Mouse (Mus musculus) spleen, adult 10 weeks (tissue): Measurements from ENCODE around the gene Zfp366. TPM values are rescaled to one million over a fixed set of nuclear protein-coding genes. Genes with fewer than 3 reads are reported as not detected.

ENCODE experiments used
- polyA plus RNA-seq: library from polyadenylated mRNA; stranded (reverse); fragments of 350-450 nt; fragmentation: Illumina TruSeq; extraction: RNeasy Lipid Tissue Mini Kit (QIAGEN cat#74804); gene quantifications from one replicate; pipeline ENCODE4 v1.2.3, GENCODE M21; 2015; ENCODE audit warnings: low replicate concordance; ENCODE audit not compliant: insufficient read depth

Zfp366 gene
- polyA plus RNA-seq = 18.4 TPM

GRCm38 (mm10) chr13:99184155-99184886, at the start of gene Zfp366:
Zfp366 (plus strand) TSS chr13:99184823.

Other genes with a start within 250 kb of the Zfp366 start
- not detected for gene 1700024P04Rik, start 200.3 kb upstream of the Zfp366 start, polyA plus RNA-seq
- gene Ptcd2, start 159.9 kb downstream of the Zfp366 start, polyA plus RNA-seq = 49.9 TPM
- gene Mrps27, start 160.0 kb downstream of the Zfp366 start, polyA plus RNA-seq = 18.4 TPM